Mouse (Mus musculus) liver, embryonic 16.5 days (tissue): ENCODE measurements around the gene Adora3. TPM values are rescaled to one million over a fixed set of nuclear protein-coding genes. Genes with fewer than 3 reads are reported as not detected.

Source experiments
- ATAC-seq: fragments of 200-750 bp; cut with Nextera tagmentation; 2 replicates; pipeline ENCODE4 v1.8.0; 2017; ENCODE audit warnings: low read depth, mild to moderate bottlenecking, moderate number of reproducible peaks, moderate library complexity
- H3K27ac ChIP-seq: fragments of 300-500 bp; sonication (generic); 2 replicates; pipeline ENCODE4 v1.5.1; 2014; ENCODE audit warnings: mild to moderate bottlenecking, low read length
- H3K27me3 ChIP-seq: fragments of 300-500 bp; sonication (generic); 2 replicates; pipeline ENCODE4 v1.6.1; 2014; ENCODE audit warnings: low read depth, low read length, mixed read lengths; ENCODE audit not compliant: control insufficient read depth, insufficient read depth
- H3K36me3 ChIP-seq: fragments of 300-500 bp; sonication (generic); 2 replicates; pipeline ENCODE4 v1.6.1; 2014; ENCODE audit warnings: mild to moderate bottlenecking; ENCODE audit not compliant: control insufficient read depth, insufficient read depth
- H3K4me1 ChIP-seq: fragments of 300-500 bp; sonication (generic); 2 replicates; pipeline ENCODE4 v1.6.1; 2014; ENCODE audit warnings: low read depth, low read length, mixed read lengths; ENCODE audit not compliant: control insufficient read depth
- H3K4me2 ChIP-seq: fragments of 300-500 bp; sonication (generic); 2 replicates; pipeline ENCODE4 v1.6.1; 2014; ENCODE audit warnings: low read depth, low read length, mixed read lengths
- H3K4me3 ChIP-seq: fragments of 300-500 bp; sonication (generic); 2 replicates; pipeline ENCODE4 v1.5.1; 2014; ENCODE audit warnings: low read depth, mild to moderate bottlenecking, low read length
- H3K9ac ChIP-seq: fragments of 300-500 bp; sonication (generic); 2 replicates; pipeline ENCODE4 v1.6.1; 2014; ENCODE audit warnings: low read depth, low read length
- H3K9me3 ChIP-seq: fragments of 300-500 bp; sonication (generic); replicated peaks from 2 replicates; pipeline ENCODE4 v1.6.1; 2016; ENCODE audit warnings: low read length; ENCODE audit not compliant: control insufficient read depth
- WGBS: fragments of 180-500 bp; shearing (Covaris S2); extraction: QIAGEN DNeasy Blood & Tissue Kit; methylation state at CpG from one replicate; pipeline ENCODE4 v1.1.7; 2014; ENCODE audit not compliant: insufficient replicate concordance; 5-methylcytosine and 5-hydroxymethylcytosine counted together
- polyA plus RNA-seq: library from polyadenylated mRNA; unstranded; fragments of >200 nt; fragmentation: Nextera tagmentation; extraction: Ambion mirVana; gene quantifications from 2 replicates; pipeline ENCODE4 v1.2.1, GENCODE M21; 2015

The Adora3 gene
- polyA plus RNA-seq, 1 experiment from 2014 or later: 0.77 TPM

DNA sequence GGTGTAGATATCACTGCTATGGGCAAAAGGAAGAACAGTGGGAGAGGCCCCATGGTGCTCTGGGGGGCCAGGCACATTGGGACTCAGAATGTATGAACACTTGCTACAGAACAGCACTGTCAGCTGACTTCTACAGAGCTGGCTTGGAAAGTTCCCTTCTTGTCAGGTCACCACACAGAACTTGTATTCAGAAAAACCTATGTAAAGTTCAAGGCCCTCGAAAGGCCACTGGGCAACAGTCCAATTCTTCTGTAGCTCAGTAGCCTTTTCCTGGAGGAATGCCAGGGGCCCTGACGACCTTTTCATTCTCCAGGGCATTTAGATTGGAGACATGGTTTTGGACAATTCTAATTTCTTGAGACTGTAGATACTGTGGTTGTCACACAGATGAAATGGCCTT lies 2.5 kb upstream of the Adora3 start:
- Histone ChIP-seq H3K9ac (no peak overlapping the region), H3K27me3 (no peaks in the 10 kb centered on the region), H3K9me3 (no peaks in the 10 kb centered on the region), H3K4me1 (no peaks in the 10 kb centered on the region), H3K4me3 (no peak overlapping the region), H3K4me2 (no peak overlapping the region), H3K36me3 (no peaks in the 10 kb centered on the region), H3K27ac (0 out of 2 replicates have a peak overlapping the region, but pooled peaks have one; percentile 20)
- peak; percentile 72 for ATAC-seq
- WGBS: 44% methylated on average over 2 of the region's 2 CpGs

GRCm38 (mm10) chr3:105872034-105872433 lies 1.4 kb downstream of the Adora3 start:
- WGBS: 57% methylated on average over 6 of the region's 6 CpGs

GRCm38 (mm10) chr3:105872579-105872978 lies 1.9 kb downstream of the Adora3 start:
- WGBS: 37% methylated on average over 3 of the region's 3 CpGs
- Histone ChIP-seq H3K36me3 (no peaks in the 10 kb centered on the region), H3K9ac (no peak overlapping the region), H3K27ac (no peak overlapping the region), H3K4me1 (no peaks in the 10 kb centered on the region), H3K9me3 (no peaks in the 10 kb centered on the region), H3K4me2 (no peak overlapping the region), H3K4me3 (no peak overlapping the region), H3K27me3 (no peaks in the 10 kb centered on the region)
- no peak for ATAC-seq

More at GRCm38 (mm10) chr3:105872034-105872433, 1.4 kb downstream of the Adora3 start:
- no peak for ATAC-seq
- Histone ChIP-seq H3K9me3 (no peaks in the 10 kb centered on the region), H3K4me2 (no peak overlapping the region), H3K27ac (no peak overlapping the region), H3K36me3 (no peaks in the 10 kb centered on the region), H3K27me3 (no peaks in the 10 kb centered on the region), H3K4me3 (no peak overlapping the region), H3K4me1 (no peaks in the 10 kb centered on the region), H3K9ac (no peak overlapping the region)

GRCm38 (mm10) chr3:105873451-105874445 lies 3.1 kb downstream of the Adora3 start:
- Histone ChIP-seq H3K36me3 (no peaks in the 10 kb centered on the region), H3K27ac (no peak overlapping the region), H3K4me2 (no peak overlapping the region), H3K4me1 (no peaks in the 10 kb centered on the region), H3K9me3 (no peaks in the 10 kb centered on the region), H3K27me3 (no peaks in the 10 kb centered on the region), H3K9ac (no peak overlapping the region), H3K4me3 (no peak overlapping the region)
- ATAC-seq: no peak
- 64% methylated on average over 6 of the region's 6 CpGs for WGBS

GRCm38 (mm10) chr3:105876022-105876421 lies 5.4 kb downstream of the Adora3 start:
- H3K4me1 ChIP-seq: no peaks in the 10 kb centered on the region
- WGBS: 55% methylated on average over 5 of the region's 5 CpGs

GRCm38 (mm10) chr3:105877252-105877803 lies 6.7 kb downstream of the Adora3 start:
- Histone ChIP-seq H3K4me3 (no peak overlapping the region), H3K4me2 (no peak overlapping the region), H3K9me3 (no peaks in the 10 kb centered on the region), H3K4me1 (no peaks in the 10 kb centered on the region), H3K9ac (no peak overlapping the region), H3K27ac (no peak overlapping the region), H3K27me3 (no peaks in the 10 kb centered on the region), H3K36me3 (no peaks in the 10 kb centered on the region)
- ATAC-seq: no peak
- WGBS: 60% methylated on average over 6 of the region's 6 CpGs

More at GRCm38 (mm10) chr3:105876022-105876421, 5.4 kb downstream of the Adora3 start:
- Histone ChIP-seq H3K9me3 (no peaks in the 10 kb centered on the region), H3K4me3 (no peak overlapping the region), H3K36me3 (no peaks in the 10 kb centered on the region), H3K27ac (no peak overlapping the region), H3K4me2 (no peak overlapping the region), H3K27me3 (no peaks in the 10 kb centered on the region), H3K9ac (no peak overlapping the region)
- peak; percentile 60 for ATAC-seq

DNA sequence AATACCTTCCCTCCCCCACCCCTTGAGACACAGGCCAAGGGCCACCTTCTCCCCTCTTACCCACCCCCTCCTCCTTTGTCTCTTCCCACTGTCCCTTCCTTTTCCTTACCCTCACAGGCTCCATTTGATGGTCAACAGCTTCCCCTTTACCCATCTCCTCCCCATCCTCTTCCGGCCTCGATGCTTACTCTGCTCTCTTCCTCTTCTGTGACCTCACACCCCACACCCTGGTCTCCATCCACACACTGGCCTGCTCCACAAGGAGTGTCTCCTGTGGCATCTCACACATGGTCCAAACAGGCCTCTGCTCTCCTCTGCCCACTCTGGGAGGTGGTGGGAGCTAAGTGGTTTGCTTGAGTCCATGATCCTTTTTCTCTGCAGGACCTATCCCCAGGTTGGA lies 7.3 kb downstream of the Adora3 start:
- no peak overlapping the region for H3K27ac ChIP-seq
- H3K36me3 ChIP-seq: no peaks in the 10 kb centered on the region
- no peaks in the 10 kb centered on the region for H3K9me3 ChIP-seq
- no peaks in the 10 kb centered on the region for H3K4me1 ChIP-seq
- no peak overlapping the region for H3K4me3 ChIP-seq
- no peak overlapping the region for H3K4me2 ChIP-seq
- no peaks in the 10 kb centered on the region for H3K27me3 ChIP-seq
- no peak; the same call in 1 of the 2 replicates for ATAC-seq
- 28% methylated on average over 2 of the region's 2 CpGs for WGBS
- H3K9ac ChIP-seq: no peak overlapping the region

- Histone ChIP-seq H3K4me2 (no peak overlapping the region), H3K27me3 (no peaks in the 10 kb centered on the region), H3K9me3 (no peaks in the 10 kb centered on the region), H3K36me3 (no peaks in the 10 kb centered on the region), H3K4me3 (no peak overlapping the region), H3K9ac (no peak overlapping the region), H3K27ac (no peak overlapping the region), H3K4me1 (no peaks in the 10 kb centered on the region)
- WGBS: 66% methylated on average over 8 of the region's 8 CpGs
- ATAC-seq: no peak
These were observed 8.1 kb downstream of the Adora3 start for GRCm38 (mm10) chr3:105878751-105879150.

GRCm38 (mm10) chr3:105880419-105880818 lies 9.8 kb downstream of the Adora3 start:
- Histone ChIP-seq H3K4me1 (no peaks in the 10 kb centered on the region), H3K27me3 (no peaks in the 10 kb centered on the region), H3K9me3 (no peaks in the 10 kb centered on the region), H3K27ac (no peak overlapping the region), H3K4me3 (no peak overlapping the region), H3K4me2 (no peak overlapping the region), H3K9ac (no peak overlapping the region), H3K36me3 (no peaks in the 10 kb centered on the region)
- WGBS: 31% methylated on average over 3 of the region's 3 CpGs
- no peak for ATAC-seq
